Mouse (Mus musculus) lung, postnatal 0 days (tissue): ENCODE measurements around the gene Itgad. TPM values are rescaled to one million over a fixed set of nuclear protein-coding genes. Genes with fewer than 3 reads are reported as not detected.

Source experiments
- ATAC-seq: fragments of 200-750 bp; cut with Nextera tagmentation; 2 replicates; pipeline ENCODE4 v1.8.0; 2017; ENCODE audit warnings: moderate library complexity
- DNase-seq: peaks from one replicate; pipeline ENCODE4 v3.0.0-alpha.2; 2016; ENCODE audit warnings: low spot score
- H3K27ac ChIP-seq: fragments of 300-500 bp; sonication (generic); 2 replicates; pipeline ENCODE4 v1.5.1; 2014; ENCODE audit warnings: antibody characterized with exemption, mild to moderate bottlenecking, low read length, mixed read lengths
- H3K27me3 ChIP-seq: fragments of 300-500 bp; sonication (generic); replicated peaks from 2 replicates; pipeline ENCODE4 v1.6.1; 2014; ENCODE audit warnings: low read length, mixed read lengths; ENCODE audit not compliant: insufficient read depth
- H3K36me3 ChIP-seq: fragments of 300-500 bp; sonication (generic); 2 replicates; pipeline ENCODE4 v1.6.1; 2014; ENCODE audit warnings: low read length, mixed read lengths; ENCODE audit not compliant: insufficient read depth
- H3K4me1 ChIP-seq: fragments of 300-500 bp; sonication (generic); 2 replicates; pipeline ENCODE4 v1.6.1; 2014; ENCODE audit warnings: antibody characterized with exemption, low read depth, low read length, mixed read lengths; ENCODE audit not compliant: insufficient read depth
- H3K4me2 ChIP-seq: fragments of 300-500 bp; sonication (generic); replicated peaks from 2 replicates; pipeline ENCODE4 v1.6.1; 2014; ENCODE audit warnings: low read depth, mild to moderate bottlenecking, low read length, moderate library complexity, mixed read lengths
- H3K4me3 ChIP-seq: fragments of 300-500 bp; sonication (generic); 2 replicates; pipeline ENCODE4 v1.5.1; 2014; ENCODE audit warnings: low read depth, low read length
- H3K9ac ChIP-seq: fragments of 300-500 bp; sonication (generic); replicated peaks from 2 replicates; pipeline ENCODE4 v1.6.1; 2014; ENCODE audit warnings: low read depth, mild to moderate bottlenecking
- H3K9me3 ChIP-seq: fragments of 300-500 bp; sonication (generic); 2 replicates; pipeline ENCODE4 v1.6.1; 2016; ENCODE audit warnings: low read length, mixed read lengths
- CTCF ChIP-seq: IDR thresholded peaks from 2 replicates; pipeline ENCODE4 v1.5.1; 2016; ENCODE audit warnings: antibody characterized with exemption, mild to moderate bottlenecking
- EP300 ChIP-seq: IDR thresholded peaks from 2 replicates; pipeline ENCODE4 v1.6.1; 2016; ENCODE audit warnings: antibody characterized with exemption, mild to moderate bottlenecking, control low read depth
- WGBS: fragments of 180-500 bp; shearing (Covaris S2); extraction: QIAGEN DNeasy Blood & Tissue Kit; methylation state at CpG from one replicate; pipeline ENCODE4 v1.1.7; 2014; 5-methylcytosine and 5-hydroxymethylcytosine counted together
- polyA plus RNA-seq: library from polyadenylated mRNA; unstranded; fragments of >200 nt; fragmentation: Nextera tagmentation; extraction: Ambion mirVana; gene quantifications from 2 replicates; pipeline ENCODE4 v1.2.1, GENCODE M21; 2015

Itgad gene
- polyA plus RNA-seq, 1 experiment from 2014 or later: 0.14 TPM

DNA sequence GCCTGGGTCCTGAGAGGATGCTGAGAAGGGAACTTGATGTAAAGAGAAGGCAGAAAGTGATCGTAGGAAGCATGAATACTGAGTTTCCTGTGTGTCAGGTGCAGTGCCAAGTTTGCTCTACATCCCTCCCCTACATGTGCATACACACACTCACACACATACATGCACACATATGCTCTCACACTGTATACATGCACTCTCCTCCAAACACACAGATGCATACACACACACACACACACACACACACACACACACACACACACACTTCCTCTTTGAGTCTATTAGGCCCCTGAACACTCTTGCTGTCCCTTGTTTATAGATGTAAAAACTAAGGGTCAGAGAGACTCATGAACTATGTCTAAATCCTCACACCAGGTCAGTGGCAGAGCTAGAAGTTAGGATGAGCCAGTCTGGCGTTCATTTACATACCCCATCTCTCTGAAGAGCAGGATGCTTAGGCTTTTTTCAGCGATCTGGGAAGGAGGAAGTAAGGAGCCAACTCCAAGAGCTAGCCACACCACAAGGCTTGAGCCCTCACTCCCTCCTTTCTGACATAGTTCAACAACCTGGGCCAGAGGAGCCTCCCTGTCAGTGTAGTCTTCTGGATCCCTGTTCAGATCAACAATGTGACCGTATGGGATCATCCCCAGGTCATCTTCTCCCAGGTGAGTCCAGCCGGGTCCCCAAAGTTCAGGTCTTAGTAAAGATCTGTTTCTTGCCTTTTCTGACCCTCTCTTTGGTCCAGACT lies 38.8 kb upstream of the Itgad start:
- Histone ChIP-seq H3K27me3 (no peaks in the 10 kb centered on the region), H3K9ac (no peak overlapping the region), H3K9me3 (no peaks in the 10 kb centered on the region), H3K36me3 (no peaks in the 10 kb centered on the region), H3K4me2 (no peak overlapping the region), H3K27ac (no peak overlapping the region), H3K4me1 (no peaks in the 10 kb centered on the region), H3K4me3 (no peak overlapping the region)
- DNase-seq (no peak), ATAC-seq (no peak)
- 64% methylated on average over 5 of the region's 5 CpGs for WGBS
- TF ChIP-seq CTCF: no peak
- no peak for TF ChIP-seq EP300

DNA sequence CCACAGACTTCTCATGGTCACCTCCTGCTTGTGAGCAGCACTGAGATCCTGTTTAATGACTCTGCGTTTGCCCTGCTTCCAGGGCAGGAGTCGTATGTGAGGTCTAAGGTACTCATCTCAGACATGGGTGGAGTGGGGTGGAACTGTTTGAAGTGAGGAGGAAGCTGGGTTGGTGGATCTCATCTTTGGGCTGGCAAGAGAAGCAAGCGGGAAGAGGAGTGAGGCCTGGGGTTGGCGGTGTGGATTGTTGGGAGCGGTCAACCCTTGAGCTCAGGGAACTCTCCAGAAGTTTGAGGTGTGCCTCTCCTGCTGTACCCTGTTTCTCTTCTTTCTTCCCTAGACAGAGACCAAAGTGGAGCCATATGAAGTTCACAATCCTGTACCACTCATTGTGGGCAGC lies 37.8 kb upstream of the Itgad start:
- no peak for TF ChIP-seq EP300
- WGBS: 81% methylated on average over 3 of the region's 5 CpGs
- no peaks in the 10 kb centered on the region for H3K27me3 ChIP-seq
- no peak overlapping the region for H3K4me3 ChIP-seq
- DNase-seq (no peak), ATAC-seq (no peak)
- H3K36me3 ChIP-seq: no peaks in the 10 kb centered on the region
- H3K9me3 ChIP-seq: no peaks in the 10 kb centered on the region
- H3K4me2 ChIP-seq: no peak overlapping the region
- no peak overlapping the region for H3K27ac ChIP-seq
- no peaks in the 10 kb centered on the region for H3K4me1 ChIP-seq
- H3K9ac ChIP-seq: no peak overlapping the region

DNA sequence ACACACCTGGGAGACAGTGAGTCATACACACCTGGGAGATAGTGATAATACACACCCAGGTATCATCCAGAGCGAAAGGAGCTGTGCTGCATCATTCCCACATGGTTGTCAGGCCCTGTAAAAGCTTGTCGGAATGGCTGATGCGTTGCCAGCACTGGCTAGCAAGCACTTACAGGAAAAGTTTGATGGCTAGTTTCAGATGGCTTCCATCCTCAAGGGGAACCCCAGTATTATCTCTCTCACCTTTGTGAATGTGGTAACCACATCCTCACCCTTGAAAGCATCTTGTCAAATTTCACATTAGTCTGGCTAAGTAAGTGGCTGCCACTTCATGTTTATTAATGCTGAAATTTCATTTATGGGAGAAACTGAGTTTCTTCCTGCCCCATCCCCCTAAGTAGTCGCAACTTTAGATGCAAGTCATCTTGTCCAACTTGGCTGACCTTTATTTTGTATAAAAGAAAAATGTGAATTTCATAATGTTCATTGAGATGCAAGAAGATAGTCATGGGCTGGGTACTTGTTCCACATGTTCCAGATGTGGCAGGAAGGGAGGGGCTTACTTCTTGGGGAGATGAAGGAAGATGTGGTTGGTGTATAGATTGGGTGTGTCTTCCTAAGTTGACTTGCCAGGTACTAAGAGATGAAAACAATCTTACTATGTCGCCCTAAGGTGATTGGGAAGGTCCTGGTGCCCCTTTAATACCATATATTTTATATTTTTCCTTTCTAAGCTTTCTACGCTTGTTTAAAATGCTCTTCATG lies 34.3 kb upstream of the Itgad start:
- WGBS: 75% methylated on average over 6 of the region's 6 CpGs
- H3K36me3 ChIP-seq: no peaks in the 10 kb centered on the region
- no peak for DNase-seq

DNA sequence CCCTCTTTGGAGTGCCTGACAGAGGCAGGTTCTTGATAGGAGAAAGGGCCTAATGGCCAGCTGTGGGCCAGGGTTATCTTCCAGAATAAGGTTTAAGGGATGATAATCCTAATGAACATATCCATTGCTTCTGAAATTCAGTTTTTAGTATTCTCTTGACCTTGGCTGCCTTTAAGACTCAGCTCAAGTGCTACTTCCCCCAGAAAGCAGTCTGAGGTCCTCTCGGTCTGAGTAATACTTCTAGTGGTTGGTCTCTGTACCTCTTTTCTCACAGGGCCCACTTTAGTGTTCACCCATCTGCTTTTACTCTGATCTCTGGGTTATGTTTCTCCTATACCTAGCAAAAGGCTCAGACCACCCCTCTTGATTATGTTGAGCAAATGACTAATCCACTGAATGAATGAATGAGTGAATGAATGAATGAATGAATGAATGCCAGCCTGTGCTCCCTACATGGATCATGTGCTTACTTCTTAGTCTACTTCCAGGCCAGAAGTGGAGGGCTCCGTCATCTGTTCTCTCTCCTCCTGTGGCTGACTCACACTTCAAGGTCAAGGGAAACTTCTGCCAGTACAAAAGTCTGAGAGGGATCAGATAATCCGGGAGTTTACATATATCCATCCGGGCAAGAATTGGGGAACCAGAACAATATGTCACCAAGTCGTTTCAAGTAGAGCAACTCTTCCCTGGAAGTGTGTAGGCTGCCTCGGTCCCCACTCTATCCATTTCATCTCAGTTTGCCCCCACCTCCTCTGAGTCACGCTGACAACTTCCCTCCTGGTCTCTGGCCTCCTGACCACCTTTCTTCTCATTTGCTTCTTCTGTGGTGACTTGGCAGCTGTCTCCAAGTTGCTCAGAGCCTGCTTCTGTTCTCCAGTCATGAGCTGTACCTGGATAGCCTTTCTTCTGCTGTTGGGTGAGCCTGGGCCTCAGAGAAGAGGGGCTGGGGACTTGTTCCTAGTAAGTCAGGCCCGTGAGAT lies 25.1 kb upstream of the Itgad start, which contains the start of gene Itgax:
Gene Itgax, plus strand, starts transcription at position 807 of the 980 bp plus-strand sequence.
- H3K9ac ChIP-seq: no peak within 1 kb of the TSS
- no peaks in the 10 kb centered on the region for H3K9me3 ChIP-seq
- H3K36me3 ChIP-seq: no peaks in the 10 kb centered on the region
- H3K27ac ChIP-seq: no peak within 1 kb of the TSS
- DNase-seq (no peak), ATAC-seq (peak; percentile 26; the same call in 1 of the 2 replicates)
- no peaks in the 10 kb centered on the region for H3K27me3 ChIP-seq
- H3K4me3 ChIP-seq: no peak within 1 kb of the TSS
- no peak within 1 kb of the TSS for H3K4me2 ChIP-seq
- no peaks in the 10 kb centered on the region for H3K4me1 ChIP-seq
- 42% methylated on average over 8 of the region's 8 CpGs for WGBS
- TF ChIP-seq EP300 (no peak), CTCF (no peak)

More for the DNA sequence above, 34.3 kb upstream of the Itgad start:
- ATAC-seq: no peak
- H3K4me1 ChIP-seq: no peaks in the 10 kb centered on the region
- no peak overlapping the region for H3K27ac ChIP-seq
- no peak overlapping the region for H3K9ac ChIP-seq
- no peak overlapping the region for H3K4me3 ChIP-seq
- H3K9me3 ChIP-seq: no peaks in the 10 kb centered on the region
- H3K4me2 ChIP-seq: no peak overlapping the region
- no peak for TF ChIP-seq EP300
- H3K27me3 ChIP-seq: no peaks in the 10 kb centered on the region

DNA sequence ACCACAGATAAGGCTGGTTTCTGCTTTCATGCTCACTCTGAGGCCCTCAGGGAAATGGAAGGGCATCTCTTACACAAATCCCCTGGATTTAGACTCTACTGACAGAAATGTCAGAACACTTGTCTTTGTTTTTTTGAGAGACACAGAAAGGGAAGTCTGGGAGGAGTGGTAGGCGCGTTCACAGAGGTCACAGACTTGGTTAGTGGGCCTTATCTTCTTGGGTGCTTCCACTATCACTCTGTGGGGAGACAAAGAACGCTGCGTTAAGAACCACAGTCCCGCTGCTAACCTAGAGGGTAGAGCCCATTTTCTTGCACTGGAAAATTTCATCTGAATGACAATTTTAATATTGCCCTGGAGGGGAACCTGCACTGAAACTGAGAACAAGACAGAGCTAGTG lies 22.0 kb upstream of the Itgad start:
- no peaks in the 10 kb centered on the region for H3K9me3 ChIP-seq

DNA sequence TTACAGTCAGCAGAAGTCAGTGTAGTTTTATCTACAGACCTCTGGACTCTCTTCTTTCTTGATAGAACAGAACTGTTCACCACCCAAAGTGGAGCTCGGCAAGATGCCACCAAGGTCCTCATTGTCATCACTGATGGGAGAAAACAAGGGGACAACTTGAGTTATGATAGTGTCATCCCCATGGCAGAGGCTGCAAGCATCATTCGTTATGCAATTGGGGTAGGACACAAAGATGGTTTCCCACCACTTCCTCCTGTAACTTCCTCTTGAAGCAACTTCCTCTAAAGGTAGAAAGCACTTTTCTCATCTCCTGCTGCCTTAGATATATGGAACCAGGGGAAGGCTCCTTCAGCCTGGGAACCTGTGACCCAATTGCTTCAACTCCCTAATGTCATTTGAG lies 20.6 kb upstream of the Itgad start:
- no peak for TF ChIP-seq CTCF
- TF ChIP-seq EP300: no peak
- no peak overlapping the region for H3K4me2 ChIP-seq
- DNase-seq (peak; percentile 48), ATAC-seq (no peak)
- no peaks in the 10 kb centered on the region for H3K27me3 ChIP-seq
- no peak overlapping the region for H3K9ac ChIP-seq
- no peaks in the 10 kb centered on the region for H3K9me3 ChIP-seq
- H3K36me3 ChIP-seq: no peaks in the 10 kb centered on the region
- no peak overlapping the region for H3K27ac ChIP-seq
- no peak overlapping the region for H3K4me3 ChIP-seq
- 72% methylated on average over 2 of the region's 2 CpGs for WGBS
- H3K4me1 ChIP-seq: no peaks in the 10 kb centered on the region

More for the DNA sequence above, 22.0 kb upstream of the Itgad start:
- Histone ChIP-seq H3K27ac (no peak overlapping the region), H3K27me3 (no peaks in the 10 kb centered on the region), H3K4me1 (no peaks in the 10 kb centered on the region), H3K9ac (no peak overlapping the region), H3K4me2 (no peak overlapping the region), H3K36me3 (no peaks in the 10 kb centered on the region), H3K4me3 (no peak overlapping the region)
- TF ChIP-seq CTCF (no peak), EP300 (no peak)
- ATAC-seq (no peak), DNase-seq (no peak)
- WGBS: 82% methylated on average over 5 of the region's 5 CpGs
